Mouse (Mus musculus) brain, embryonic 14.5 days (tissue): ENCODE measurements around the gene E330034G19Rik.

ENCODE experiments used
- CTCF ChIP-seq: fragments of 200-500 bp; IDR thresholded peaks from 2 replicates; pipeline ENCODE4 v1.5.1; 2012; ENCODE audit warnings: inconsistent platforms, mild to moderate bottlenecking, moderate library complexity, borderline replicate concordance; ENCODE audit not compliant: insufficient read depth, insufficient read length; ENCODE audit errors: extremely low read depth
- POLR2A ChIP-seq: fragments of 200-500 bp; IDR thresholded peaks from 2 replicates; pipeline ENCODE4 v1.6.1; 2012; ENCODE audit warnings: mild to moderate bottlenecking, inconsistent platforms, borderline replicate concordance; ENCODE audit not compliant: poor library complexity, insufficient read depth, insufficient read length, severe bottlenecking; ENCODE audit errors: extremely low read depth

DNA sequence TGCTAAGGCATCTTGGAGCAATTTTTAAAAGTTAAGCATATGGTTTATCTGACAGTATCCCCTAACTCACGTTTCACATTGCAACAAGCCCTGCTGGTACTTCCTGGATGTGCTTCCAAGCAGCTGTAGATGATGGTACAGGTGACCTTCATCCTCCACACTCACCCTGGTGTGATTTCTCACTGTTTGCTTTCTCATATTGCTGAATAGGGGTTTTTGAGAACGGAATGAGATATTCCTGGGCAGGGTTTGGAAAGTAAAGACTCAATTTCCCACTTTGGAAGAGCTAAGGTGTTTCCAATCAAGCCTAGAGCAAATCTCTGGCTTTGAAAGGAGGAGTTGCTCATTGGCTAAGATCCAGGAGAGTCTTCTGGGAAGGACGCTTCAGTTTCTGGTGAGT, at the start of gene E330034G19Rik:
- TF ChIP-seq CTCF (no peak), POLR2A (no peak)
